Mouse (Mus musculus): ENCODE results near the gene Umad1.

The Umad1 gene

GRCm38 (mm10) chr6:8416802-8417569 lies 157.9 kb downstream of the Umad1 start:
- DNase-seq (ENCODE audit: low read depth, low spot score) = no peak

GRCm38 (mm10) chr6:8419485-8420186 lies 160.5 kb downstream of the Umad1 start:
- no peak for DNase-seq (ENCODE audit: low read depth, low spot score)

GRCm38 (mm10) chr6:8420187-8420503 lies 161.1 kb downstream of the Umad1 start:
- no peak for DNase-seq (ENCODE audit: low read depth, low spot score)

GRCm38 (mm10) chr6:8421421-8421820 lies 162.3 kb downstream of the Umad1 start:
- no peak for DNase-seq (ENCODE audit: low read depth, low spot score)

GRCm38 (mm10) chr6:8421959-8422581 lies 163.0 kb downstream of the Umad1 start:
- peak; percentile 45 for DNase-seq (ENCODE audit: low read depth, low spot score)

DNA sequence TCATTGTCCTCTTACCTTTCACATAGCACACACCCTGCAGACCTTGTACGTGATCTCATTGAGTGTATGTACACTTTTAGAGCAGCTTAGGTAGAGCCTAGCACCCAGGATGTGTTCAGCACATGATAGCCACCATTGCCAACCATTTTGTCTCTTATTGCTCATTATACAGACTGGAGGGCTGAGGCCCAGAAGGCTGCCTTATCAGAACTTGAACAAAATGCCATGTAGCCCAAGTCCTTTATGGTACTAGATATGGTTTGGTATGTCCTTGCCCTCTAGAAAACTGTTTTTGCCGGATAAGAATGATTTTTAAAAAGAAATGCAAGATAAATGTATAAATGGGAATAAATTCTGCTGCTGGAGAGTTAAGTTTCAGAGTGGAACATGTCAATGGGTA lies 164.1 kb downstream of the Umad1 start:
- DNase-seq (ENCODE audit: low read depth, low spot score) = no peak

GRCm38 (mm10) chr6:8427692-8428091 lies 168.6 kb downstream of the Umad1 start:
- no peak for DNase-seq (ENCODE audit: low read depth, low spot score)

- DNase-seq (ENCODE audit: low read depth, low spot score) = no peak
Observed at GRCm38 (mm10) chr6:8430610-8431234, 171.6 kb downstream of the Umad1 start.

DNA sequence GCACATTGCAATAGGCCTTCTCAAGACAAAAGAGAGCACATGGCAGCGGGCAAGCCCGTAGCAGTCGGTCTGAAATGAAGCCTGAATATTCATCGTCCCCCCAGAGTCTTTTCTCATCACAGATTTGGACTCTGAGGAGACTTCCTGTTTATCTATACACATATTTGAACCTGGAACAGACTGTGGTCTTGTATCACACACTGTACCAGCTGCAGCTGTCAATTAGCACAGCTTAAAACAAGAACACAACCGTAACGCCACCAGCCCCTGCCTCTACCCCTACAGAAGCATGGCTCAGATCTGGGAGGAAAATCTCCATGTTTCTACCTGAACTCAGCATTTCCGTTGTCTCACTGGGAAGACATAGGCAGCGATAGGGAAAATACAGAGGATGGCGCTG lies 174.1 kb downstream of the Umad1 start:
- DNase-seq (ENCODE audit: low read depth, low spot score) = no peak

DNA sequence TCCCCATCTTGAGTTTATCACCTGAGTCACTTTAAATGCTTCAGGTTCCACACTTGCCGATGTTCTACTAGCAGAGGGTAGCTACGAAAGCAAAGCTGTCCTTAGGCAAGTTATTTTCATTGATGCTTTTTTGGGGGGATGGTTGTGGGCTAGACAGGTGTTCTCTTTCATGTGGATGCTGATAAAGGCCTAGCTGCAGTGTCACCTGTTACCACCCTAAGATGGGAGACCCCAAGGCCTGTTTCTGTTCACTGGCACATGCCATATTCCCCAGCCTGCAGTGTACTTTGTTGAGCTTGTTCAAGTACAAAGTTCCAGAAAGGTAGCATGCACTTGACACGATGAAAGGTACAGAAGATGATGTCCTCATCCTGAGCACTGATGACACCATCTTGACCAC lies 178.8 kb downstream of the Umad1 start:
- no peak for DNase-seq (ENCODE audit: low read depth, low spot score)

DNA sequence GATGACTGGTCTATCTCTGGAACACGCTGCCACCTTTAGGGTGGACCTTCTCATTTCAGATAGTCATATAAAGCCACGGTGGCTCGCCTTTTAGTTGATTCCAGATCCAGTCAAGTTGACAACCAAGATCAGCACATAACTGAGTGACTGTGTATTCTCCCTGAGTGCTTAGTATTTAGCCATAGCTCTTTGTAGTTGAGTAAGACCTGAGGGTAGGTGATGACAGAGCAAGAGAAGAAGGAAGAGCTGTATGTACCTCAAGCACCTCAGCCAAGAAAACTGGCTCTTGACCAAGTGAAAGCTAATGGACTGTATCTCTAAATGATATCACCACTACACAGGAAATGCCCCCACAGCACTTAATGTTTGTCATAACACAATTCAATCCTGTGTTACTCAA lies 182.7 kb downstream of the Umad1 start:
- no peak for DNase-seq (ENCODE audit: low read depth, low spot score)

DNA sequence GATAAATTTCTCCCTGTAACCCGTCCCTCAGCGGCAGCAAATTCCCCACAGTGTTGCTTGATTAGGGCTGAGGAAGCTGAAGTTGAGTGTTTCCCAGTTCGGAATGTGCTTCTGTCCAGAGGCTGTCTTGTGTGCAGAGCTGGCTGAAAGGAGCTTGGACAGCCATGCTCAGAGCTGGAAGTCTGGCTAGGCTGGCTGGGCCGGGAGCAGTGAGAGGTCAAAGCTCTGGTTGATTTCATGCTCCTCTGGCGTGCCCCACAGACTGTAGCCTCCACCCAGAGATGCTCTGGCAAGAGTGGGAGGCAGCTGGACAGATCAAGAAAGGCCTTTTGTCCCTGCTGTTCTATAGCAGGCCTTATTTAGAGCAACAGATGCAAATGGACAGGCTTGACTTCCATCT lies 187.7 kb downstream of the Umad1 start:
- DNase-seq (ENCODE audit: low read depth, low spot score) = peak; percentile 19

GRCm38 (mm10) chr6:8455599-8455998 lies 196.5 kb downstream of the Umad1 start:
- no peak for DNase-seq (ENCODE audit: low read depth, low spot score)

DNA sequence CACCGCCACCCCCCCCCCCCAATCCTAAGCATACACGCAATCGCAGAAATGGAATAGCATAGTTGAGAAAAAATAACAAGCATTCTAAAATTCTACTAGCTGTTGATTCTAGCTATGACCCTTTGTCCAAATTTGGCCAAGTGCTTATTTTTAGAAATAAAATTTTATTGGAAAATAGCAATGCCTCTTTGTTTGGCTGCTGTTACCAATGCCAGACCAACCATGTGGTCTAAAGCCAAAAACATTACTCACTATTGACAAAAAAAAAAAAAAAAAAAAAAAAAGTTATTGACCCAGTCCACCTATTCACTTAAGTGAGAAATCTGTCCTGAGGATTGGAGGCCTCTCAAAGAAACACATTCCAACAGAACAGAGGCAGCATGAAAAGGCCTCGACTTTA lies 199.5 kb downstream of the Umad1 start:
- no peak for DNase-seq (ENCODE audit: low read depth, low spot score)

GRCm38 (mm10) chr6:8462447-8462846 lies 203.4 kb downstream of the Umad1 start:
- DNase-seq (ENCODE audit: low read depth, low spot score) = no peak

- peak; percentile 65 for DNase-seq (ENCODE audit: low read depth, low spot score)
Observed at GRCm38 (mm10) chr6:8465388-8465787, 206.3 kb downstream of the Umad1 start.

DNA sequence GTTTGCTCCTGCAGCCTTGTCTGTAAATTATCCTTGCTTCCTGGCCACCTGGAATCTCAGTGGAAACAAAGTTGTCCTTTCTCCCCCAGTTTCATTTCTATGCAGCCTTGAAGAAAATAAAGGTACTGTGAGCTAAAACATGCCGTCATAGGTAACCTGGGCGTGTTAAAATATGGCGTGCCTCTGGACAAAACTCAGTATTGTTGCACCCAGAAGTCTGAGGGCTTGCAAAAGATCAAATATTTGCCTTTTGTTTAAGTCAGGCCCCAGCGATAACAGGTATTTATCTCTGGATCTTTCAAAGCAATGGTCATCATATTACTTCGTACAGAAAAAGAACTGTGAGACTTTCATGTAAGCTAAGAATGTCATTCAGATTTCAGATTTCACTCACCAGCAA lies 206.9 kb downstream of the Umad1 start:
- no peak for DNase-seq (ENCODE audit: low read depth, low spot score)

GRCm38 (mm10) chr6:8467667-8468337 lies 208.7 kb downstream of the Umad1 start:
- no peak for DNase-seq (ENCODE audit: low read depth, low spot score)

DNA sequence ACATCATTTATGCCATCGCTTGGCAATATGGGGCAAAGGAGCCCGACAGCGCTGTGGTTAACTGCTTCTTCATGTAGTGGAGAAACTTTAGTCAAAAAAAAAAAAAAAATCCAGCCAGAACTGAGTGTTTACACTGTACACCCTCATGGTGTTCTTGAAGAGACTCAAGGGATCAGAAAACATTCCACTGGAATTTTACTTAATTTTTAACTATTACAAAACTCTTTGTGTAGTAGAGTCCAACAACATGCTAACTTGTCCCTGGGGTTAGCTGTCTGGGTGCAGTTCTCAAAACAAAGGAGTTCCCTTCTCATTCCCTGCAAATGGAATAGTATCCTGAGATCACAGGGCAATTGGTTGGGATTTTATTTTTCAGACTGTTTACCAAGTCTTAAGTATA lies 210.8 kb downstream of the Umad1 start:
- no peak for DNase-seq (ENCODE audit: low read depth, low spot score)

DNA sequence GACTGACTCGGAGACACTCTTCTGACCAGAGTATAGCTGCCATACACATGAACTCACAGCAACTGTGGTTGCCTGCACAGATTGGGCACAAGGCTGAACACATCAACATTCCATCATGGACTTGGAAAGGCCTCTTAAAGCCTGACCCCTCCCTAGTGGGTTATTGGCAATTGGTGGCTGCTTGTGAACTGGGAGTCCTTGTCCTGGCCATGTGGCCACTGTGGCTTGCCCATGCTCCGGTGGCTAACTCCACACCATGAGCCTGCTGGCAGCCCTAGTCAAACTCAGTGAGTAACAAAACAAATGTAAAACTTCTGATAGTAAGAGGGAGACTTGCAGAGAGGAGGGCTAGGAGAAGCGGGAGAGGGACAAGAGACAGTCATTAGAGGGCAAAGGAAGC lies 213.0 kb downstream of the Umad1 start:
- no peak for DNase-seq (ENCODE audit: low read depth, low spot score)

DNA sequence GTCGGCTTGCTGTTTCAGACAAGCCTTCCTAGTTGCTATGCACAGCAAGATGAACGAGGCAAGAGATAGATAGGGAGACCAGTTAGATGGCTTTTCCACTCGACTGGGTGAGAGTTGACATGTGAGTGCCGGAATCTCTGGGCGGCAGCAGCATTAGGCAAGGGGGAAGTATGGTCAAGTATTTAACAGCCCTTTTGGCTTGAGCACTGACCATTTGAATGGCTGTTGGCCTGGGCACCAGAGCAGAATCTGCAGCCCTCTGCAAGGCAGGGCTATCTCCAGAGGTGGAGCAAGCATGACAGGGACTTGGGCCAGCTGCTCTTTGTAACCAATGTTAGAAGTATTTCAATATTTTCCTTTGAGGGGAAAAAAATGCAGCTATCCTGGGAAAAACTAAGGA lies 213.8 kb downstream of the Umad1 start:
- no peak for DNase-seq (ENCODE audit: low read depth, low spot score)

DNA sequence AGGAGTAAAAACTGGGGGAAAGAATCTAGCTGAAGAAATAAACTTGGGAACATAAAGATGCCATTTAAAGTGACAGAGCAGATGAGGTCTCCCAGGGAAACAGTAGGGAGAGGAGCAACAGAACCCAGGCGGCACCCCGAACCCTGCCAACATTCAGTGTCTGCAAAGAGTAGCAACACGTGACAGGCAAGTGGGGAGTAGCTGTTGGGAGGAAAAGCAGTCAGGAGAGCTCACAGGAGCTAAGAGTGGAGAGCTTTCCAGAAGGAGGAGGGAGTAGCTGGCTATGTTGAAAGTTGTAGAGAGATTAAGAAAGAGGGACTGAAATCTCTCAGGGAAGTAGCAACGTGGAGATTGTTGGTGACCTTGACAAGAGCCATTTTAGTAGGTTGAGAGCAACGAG lies 214.4 kb downstream of the Umad1 start:
- DNase-seq (ENCODE audit: low read depth, low spot score) = no peak

Data from A20 (cell line).